Mouse (Mus musculus) CH12.LX (cell line): ENCODE results near the gene Pxn. TPM values are rescaled to one million over a fixed set of nuclear protein-coding genes. Genes with fewer than 3 reads are reported as not detected.

Source experiments
- DNase-seq: peaks from one replicate; pipeline ENCODE4 v3.0.0-alpha.2; 2013; ENCODE audit errors: extremely low read depth
- H3K27ac ChIP-seq: 2 replicates; pipeline ENCODE4 v1.5.1; 2012; ENCODE audit warnings: low read depth, mild to moderate bottlenecking, control low read depth, moderate library complexity; ENCODE audit not compliant: insufficient read depth
- H3K27me3 ChIP-seq: replicated peaks from 2 replicates; pipeline ENCODE3; 2012; ENCODE audit warnings: inconsistent platforms
- H3K36me3 ChIP-seq, 2 experiments: replicated peaks in 1 of 2; 2 replicates each; pipeline versions ENCODE3 to v1.6.1; 2012; ENCODE audit warnings: inconsistent platforms in 1 of 2, low read length in 1 of 2, mild to moderate bottlenecking in 1 of 2, mixed read lengths in 1 of 2, moderate library complexity in 1 of 2; ENCODE audit not compliant: control insufficient read depth in 1 of 2, insufficient read depth in 1 of 2
- H3K4me1 ChIP-seq, 2 experiments: 2 replicates each; pipeline ENCODE4 v1.6.1; 2012; ENCODE audit warnings: inconsistent platforms in 1 of 2, moderate library complexity in 1 of 2; ENCODE audit not compliant: insufficient read depth in 2 of 2, control insufficient read depth in 1 of 2
- H3K4me2 ChIP-seq: 2 replicates; pipeline ENCODE4 v1.6.1; 2012; ENCODE audit warnings: low read depth, mild to moderate bottlenecking, control low read depth; ENCODE audit not compliant: poor library complexity, insufficient read depth, severe bottlenecking
- H3K4me3 ChIP-seq, 3 experiments: fragments of 150-350 bp in 1 of 3; sonication (generic) in 1 of 3; replicated peaks in 1 of 3; 2 replicates each; pipeline versions ENCODE3 to v1.5.1; 2011 to 2012; ENCODE audit warnings: low read depth in 2 of 3, low read length in 2 of 3, mild to moderate bottlenecking in 2 of 3, moderate library complexity in 2 of 3, control low read depth in 1 of 3, improper control_type of control experiment in 1 of 3, inconsistent platforms in 1 of 3, mixed read lengths in 1 of 3; ENCODE audit not compliant: poor library complexity in 1 of 3
- H3K79me2 ChIP-seq: replicated peaks from 2 replicates; pipeline ENCODE4 v1.6.1; 2012; ENCODE audit warnings: mild to moderate bottlenecking, moderate library complexity; ENCODE audit not compliant: control insufficient read depth, poor library complexity, insufficient read depth, severe bottlenecking; ENCODE audit errors: extremely low read depth
- H3K9ac ChIP-seq: 2 replicates; pipeline ENCODE4 v1.6.1; 2012; ENCODE audit warnings: low read depth, mild to moderate bottlenecking, control low read depth, moderate library complexity; ENCODE audit not compliant: insufficient read depth
- H3K9me3 ChIP-seq: replicated peaks from 2 replicates; pipeline ENCODE3; 2012; ENCODE audit warnings: low read length, inconsistent platforms, mixed read lengths
- CTCF ChIP-seq, 2 experiments: IDR thresholded peaks in 1 of 2; conservative IDR thresholded peaks in 1 of 2; 2 replicates each; pipeline ENCODE4 v1.5.1; 2011 to 2012; ENCODE audit warnings: low read depth in 2 of 2, low read length in 2 of 2, improper control_type of control experiment in 1 of 2, inconsistent platforms in 1 of 2, mild to moderate bottlenecking in 1 of 2, moderate library complexity in 1 of 2
- ELF1 ChIP-seq: IDR thresholded peaks from 2 replicates; pipeline ENCODE4 v1.6.1; 2014; ENCODE audit warnings: low read depth, mild to moderate bottlenecking, inconsistent platforms, low read length, improper control_type of control experiment
- EP300 ChIP-seq: IDR thresholded peaks from 2 replicates; pipeline ENCODE4 v1.6.1; 2011; ENCODE audit warnings: low read length, improper control_type of control experiment
- ETS1 ChIP-seq: conservative IDR thresholded peaks from 2 replicates; pipeline ENCODE4 v1.6.1; 2012; ENCODE audit warnings: low read depth, mild to moderate bottlenecking, inconsistent platforms, low read length, improper control_type of control experiment, moderate library complexity
- HCFC1 ChIP-seq: IDR thresholded peaks from 2 replicates; pipeline ENCODE4 v1.6.1; 2012; ENCODE audit warnings: low read depth, mild to moderate bottlenecking, inconsistent platforms, low read length, improper control_type of control experiment
- IRF4 ChIP-seq: IDR thresholded peaks from 2 replicates; pipeline ENCODE4 v1.6.1; 2014; ENCODE audit warnings: low read depth, mild to moderate bottlenecking, inconsistent platforms, low read length, improper control_type of control experiment
- KAT2A ChIP-seq: IDR thresholded peaks from 2 replicates; pipeline ENCODE4 v1.6.1; 2012; ENCODE audit warnings: low read length, improper control_type of control experiment, inconsistent platforms; ENCODE audit not compliant: insufficient replicate concordance
- MEF2A ChIP-seq: IDR thresholded peaks from 2 replicates; pipeline ENCODE4 v1.6.1; 2014; ENCODE audit warnings: low read depth, mild to moderate bottlenecking, inconsistent platforms, low read length, improper control_type of control experiment, borderline replicate concordance
- MXI1 ChIP-seq: IDR thresholded peaks from 2 replicates; pipeline ENCODE4 v1.6.1; 2011; ENCODE audit warnings: mild to moderate bottlenecking, low read depth, low read length, improper control_type of control experiment
- MYC ChIP-seq: IDR thresholded peaks from 2 replicates; pipeline ENCODE4 v1.6.1; 2011; ENCODE audit warnings: low read depth, mild to moderate bottlenecking, improper control_type of control experiment, low read length
- NELFE ChIP-seq: IDR thresholded peaks from 2 replicates; pipeline ENCODE4 v1.6.1; 2011; ENCODE audit warnings: low read depth, low read length, improper control_type of control experiment
- POLR2A ChIP-seq: IDR thresholded peaks from 2 replicates; pipeline ENCODE4 v1.6.1; 2011; ENCODE audit warnings: low read depth, mild to moderate bottlenecking, improper control_type of control experiment, low read length
- SIN3A ChIP-seq: IDR thresholded peaks from 2 replicates; pipeline ENCODE4 v1.6.1; 2012; ENCODE audit warnings: low read length, improper control_type of control experiment, inconsistent platforms
- TBP ChIP-seq: conservative IDR thresholded peaks from 2 replicates; pipeline ENCODE4 v1.6.1; 2011; ENCODE audit warnings: low read depth, low read length, improper control_type of control experiment
- UBTF ChIP-seq: IDR thresholded peaks from 2 replicates; pipeline ENCODE4 v1.6.1; 2012; ENCODE audit warnings: low read depth, mild to moderate bottlenecking, inconsistent platforms, low read length, improper control_type of control experiment, moderate library complexity
- USF1 ChIP-seq: IDR thresholded peaks from 2 replicates; pipeline ENCODE4 v1.6.1; 2014; ENCODE audit warnings: low read depth, mild to moderate bottlenecking, inconsistent platforms, low read length, improper control_type of control experiment
- ZMIZ1 ChIP-seq: IDR thresholded peaks from 2 replicates; pipeline ENCODE4 v1.6.1; 2012; ENCODE audit warnings: low read depth, mild to moderate bottlenecking, inconsistent platforms, low read length, improper control_type of control experiment
- ZNF384 ChIP-seq: IDR thresholded peaks from 2 replicates; pipeline ENCODE4 v1.6.1; 2012; ENCODE audit warnings: low read depth, low read length, improper control_type of control experiment, inconsistent platforms
- dilution Hi-C: fragments of 300-500 bp; cut with MboI; formaldehyde crosslinking; loops from 2 replicates; pipeline ENCODE4 v1.14.3; 2020; ENCODE audit warnings: low sequenced_read_pairs; ENCODE audit not compliant: extremely low pct_unique_long_range_greater_than_20kb, extremely low pct_ligation_motif_present
- in situ Hi-C: fragments of 300-500 bp; cut with MboI; formaldehyde crosslinking; loops from 3 replicates; pipeline ENCODE4 v1.14.3; 2019; ENCODE audit warnings: low sequenced_read_pairs, low pct_ligation_motif_present, low pct_unique_long_range_greater_than_20kb, mixed read lengths
- polyA plus RNA-seq: library from polyadenylated mRNA; unstranded; fragments of >175 nt; gene quantifications from 2 replicates; pipeline ENCODE4 v1.2.1, GENCODE M21; 2012; ENCODE audit warnings: low read depth; ENCODE audit not compliant: insufficient read length
- total RNA-seq, 2 experiments: library from RNA; depleted of rRNA; stranded (reverse); fragments of 300-350 nt in 1 of 2; fragments of >200 nt in 1 of 2; gene quantifications; 2 replicates each; pipeline ENCODE4 v1.2.3; 2012 to 2014

The Pxn gene
- total and polyA plus RNA-seq, 3 experiments, result 17.0 to 43.4 (median 21.1) TPM

GRCm38 (mm10) chr5:115473191-115473590 lies 33.3 kb upstream of the Pxn start:
- Histone ChIP-seq H3K9me3 (no peaks in the 10 kb centered on the region), H3K9ac (no peak overlapping the region), H3K36me3 (peaks cover 6 to 24% of the 10 kb centered on the region in 2 experiments), H3K4me3 (no peak overlapping the region), H3K4me2 (no peak overlapping the region), H3K27me3 (peaks cover 2% of the 10 kb centered on the region), H3K79me2 (no peaks in the 10 kb centered on the region), H3K27ac (no peak overlapping the region), H3K4me1 (peaks cover 0 to 12% of the 10 kb centered on the region in 2 experiments; a peak in 2 of 4 replicates)
- DNase-seq, result no peak
- dilution Hi-C loops, result no loop called here
- TF ChIP-seq KAT2A, result no peak
- peak; percentile 8 to 83; a peak in 2 of 4 replicates for TF ChIP-seq CTCF (conservative IDR thresholded peaks at IDR 0.05 in 1 of 2, IDR thresholded peaks at IDR 0.05 in 1 of 2; ENCODE audit: low read depth in 2 of 2, low read length in 2 of 2)
- no peak for TF ChIP-seq MEF2A
- in situ Hi-C loops, result no loop called here

DNA sequence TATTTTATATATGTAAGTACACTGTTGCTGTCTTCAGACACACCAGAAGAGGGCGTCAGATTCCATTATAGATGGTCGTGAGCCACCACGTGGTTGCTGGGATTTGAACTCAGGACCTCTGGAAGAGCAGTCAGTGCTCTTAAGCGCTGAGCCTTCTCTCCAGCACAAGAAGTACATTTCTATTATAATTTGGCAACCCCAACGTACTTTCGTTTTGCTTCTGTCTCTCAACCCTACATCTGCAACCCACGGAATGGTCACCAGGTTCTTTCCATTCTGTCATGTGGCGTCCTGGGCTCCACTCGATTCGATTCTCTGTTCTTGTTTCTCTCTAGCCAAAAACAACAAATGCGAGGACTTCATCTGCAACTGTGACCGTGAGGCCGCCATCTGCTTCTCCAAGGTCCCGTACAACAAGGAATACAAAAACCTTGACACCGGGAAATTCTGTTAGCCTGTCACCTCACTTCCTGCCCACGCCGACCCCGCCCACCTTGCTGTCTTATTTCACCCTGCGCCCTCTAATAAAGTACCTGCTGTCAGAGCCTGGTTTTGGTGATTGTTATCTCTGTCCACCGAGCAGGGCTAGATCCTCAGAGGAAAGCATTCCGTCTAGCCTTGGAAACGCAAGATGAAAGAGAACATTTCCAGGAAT lies 32.2 kb upstream of the Pxn start:
- Histone ChIP-seq H3K27ac (no peak overlapping the region), H3K4me2 (peak overlapping the region; percentile 42; the same call in 1 of the 2 replicates), H3K9me3 (no peaks in the 10 kb centered on the region), H3K9ac (no peak overlapping the region), H3K79me2 (no peaks in the 10 kb centered on the region), H3K36me3 (peaks cover 6 to 27% of the 10 kb centered on the region in 2 experiments), H3K27me3 (peaks cover 2% of the 10 kb centered on the region), H3K4me1 (peaks cover 0 to 12% of the 10 kb centered on the region in 2 experiments; a peak in 2 of 4 replicates), H3K4me3 (peak overlapping the region; percentile 10 to 46 (median 26))
- no peak for DNase-seq
- dilution Hi-C loops (no loop called here), in situ Hi-C loops (no loop called here)
- TF ChIP-seq NELFE (no peak), ZNF384 (no peak), KAT2A (no peak), CTCF (conservative IDR thresholded peaks at IDR 0.05 in 1 of 2, IDR thresholded peaks at IDR 0.05 in 1 of 2; ENCODE audit: low read depth in 2 of 2, low read length in 2 of 2) (peak in 1 of 2 experiments; percentile 21; a peak in 2 of 4 replicates), MEF2A (no peak), MYC (peak; percentile 88; the same call in 1 of the 2 replicates), MXI1 (peak; percentile 44; the same call in 1 of the 2 replicates), SIN3A (peak; percentile 59; the same call in 1 of the 2 replicates), ELF1 (no peak; the same call in 1 of the 2 replicates), ZMIZ1 (no peak), TBP (no peak), USF1 (peak; percentile 2; the same call in 1 of the 2 replicates), EP300 (no peak; the same call in 1 of the 2 replicates), UBTF (no peak), ETS1 (no peak), HCFC1 (peak; percentile 19; the same call in 1 of the 2 replicates), POLR2A (peak; percentile 55), IRF4 (0 out of 2 replicates have a peak, but pooled peaks have one; percentile 6)
